Mouse (Mus musculus) frontal cortex, adult 2 months (tissue): Measurements from ENCODE around the gene 1700122O11Rik. TPM values are rescaled to one million over a fixed set of nuclear protein-coding genes. Genes with fewer than 3 reads are reported as not detected.

ENCODE experiments used
- DNase-seq, 2 experiments: peaks; one replicate each; pipeline ENCODE4 v3.0.0; 2022; ENCODE audit warnings: low spot score in 1 of 2; ENCODE audit errors: extremely low spot score in 1 of 2
- polyA plus RNA-seq: library from polyadenylated mRNA; depleted of rRNA; stranded (reverse); fragments of >200 nt; gene quantifications from 2 replicates; pipeline ENCODE4 v1.2.3, GENCODE M21; 2012; rRNA removed

The 1700122O11Rik gene
- polyA plus RNA-seq, 1 experiment = not detected

GRCm38 (mm10) chr17:47988074-47988473 lies 50.0 kb downstream of the 1700122O11Rik start:
- DNase-seq = no peak

Other genes starting within 250 kb of the 1700122O11Rik start
- gene Mdfi, start 203.6 kb downstream of the 1700122O11Rik start, polyA plus RNA-seq = 3.8 and 4.6 TPM in 2 replicates
- 41.7 and 50.1 TPM in 2 replicates for gene Foxp4, start 113.6 kb downstream of the 1700122O11Rik start, polyA plus RNA-seq
- 0.15 and 0.42 TPM in 2 replicates for gene 1700067P10Rik, start 51.0 kb upstream of the 1700122O11Rik start, polyA plus RNA-seq
- not detected in 2 replicates for gene 9830107B12Rik, start 108.0 kb upstream of the 1700122O11Rik start, polyA plus RNA-seq
- gene A530064D06Rik, start 129.0 kb upstream of the 1700122O11Rik start, polyA plus RNA-seq = not detected in 2 replicates
- gene Trem1, start 194.5 kb upstream of the 1700122O11Rik start, polyA plus RNA-seq = not detected in 2 replicates
- gene Trem3, start 209.5 kb upstream of the 1700122O11Rik start, polyA plus RNA-seq = 0.11 and 0.18 TPM in 2 replicates
- 0.04 and 0.21 TPM in 2 replicates for gene Treml4, start 226.0 kb upstream of the 1700122O11Rik start, polyA plus RNA-seq